Mouse (Mus musculus): ENCODE measurements around the gene Ano2.

- no peak for TF ChIP-seq POLR2A (IDR thresholded peaks at IDR 0.05; ENCODE audit: insufficient read depth, low read length)
- no peak for TF ChIP-seq CTCF (IDR thresholded peaks at IDR 0.05; ENCODE audit: low read depth, low read length)
- no peak for TF ChIP-seq EP300 (IDR thresholded peaks at IDR 0.05; ENCODE audit: insufficient read depth, low read depth, low read length)
Observed at GRCm38 (mm10) chr6:125851196-125851595, 161.0 kb downstream of the Ano2 start.

Data from ES-Bruce4 (cell line).